Mouse (Mus musculus) hindbrain, embryonic 15.5 days (tissue): ENCODE results near the gene Epop. TPM values are rescaled to one million over a fixed set of nuclear protein-coding genes. Genes with fewer than 3 reads are reported as not detected.
A peak's percentile ranks its signal among the peaks of the same experiment; 100 is the strongest.

Source experiments
- ATAC-seq: fragments of 200-750 bp; cut with Nextera tagmentation; 2 replicates; pipeline ENCODE4 v1.8.0; 2017; ENCODE audit warnings: low read depth, moderate number of reproducible peaks, moderate TSS enrichment; ENCODE audit not compliant: low FRiP score
- H3K27ac ChIP-seq: fragments of 300-500 bp; sonication (generic); replicated peaks from 2 replicates; pipeline ENCODE4 v1.5.1; 2015; ENCODE audit warnings: mild to moderate bottlenecking, inconsistent platforms
- H3K27me3 ChIP-seq: fragments of 300-500 bp; sonication (generic); 2 replicates; pipeline ENCODE4 v1.6.1; 2015; ENCODE audit warnings: control low read depth, inconsistent platforms
- H3K36me3 ChIP-seq: fragments of 300-500 bp; sonication (generic); 2 replicates; pipeline ENCODE4 v1.6.1; 2015; ENCODE audit warnings: control low read depth, inconsistent platforms
- H3K4me1 ChIP-seq: fragments of 300-500 bp; sonication (generic); replicated peaks from 2 replicates; pipeline ENCODE4 v1.6.1; 2015; ENCODE audit warnings: control low read depth, inconsistent platforms
- H3K4me2 ChIP-seq: fragments of 300-500 bp; sonication (generic); 2 replicates; pipeline ENCODE4 v1.6.1; 2015; ENCODE audit warnings: moderate library complexity, mild to moderate bottlenecking, inconsistent platforms
- H3K4me3 ChIP-seq: fragments of 300-500 bp; sonication (generic); 2 replicates; pipeline ENCODE4 v1.5.1; 2015; ENCODE audit warnings: mild to moderate bottlenecking, inconsistent platforms
- H3K9ac ChIP-seq: fragments of 300-500 bp; sonication (generic); 2 replicates; pipeline ENCODE4 v1.6.1; 2015; ENCODE audit warnings: inconsistent platforms
- H3K9me3 ChIP-seq: fragments of 300-500 bp; sonication (generic); 2 replicates; pipeline ENCODE4 v1.6.1; 2016; ENCODE audit warnings: control low read depth, inconsistent platforms
- WGBS: fragments of 180-500 bp; shearing (Covaris S2); methylation state at CpG from one replicate; pipeline ENCODE4 v1.1.7; 2015; 5-methylcytosine and 5-hydroxymethylcytosine counted together
- polyA plus RNA-seq: library from polyadenylated mRNA; unstranded; fragments of >200 nt; fragmentation: Nextera tagmentation; extraction: Ambion mirVana; gene quantifications from 2 replicates; pipeline ENCODE4 v1.2.1, GENCODE M21; 2015

Gene Epop
- polyA plus RNA-seq, 1 experiment from 2014 or later, result 3.0 TPM

DNA sequence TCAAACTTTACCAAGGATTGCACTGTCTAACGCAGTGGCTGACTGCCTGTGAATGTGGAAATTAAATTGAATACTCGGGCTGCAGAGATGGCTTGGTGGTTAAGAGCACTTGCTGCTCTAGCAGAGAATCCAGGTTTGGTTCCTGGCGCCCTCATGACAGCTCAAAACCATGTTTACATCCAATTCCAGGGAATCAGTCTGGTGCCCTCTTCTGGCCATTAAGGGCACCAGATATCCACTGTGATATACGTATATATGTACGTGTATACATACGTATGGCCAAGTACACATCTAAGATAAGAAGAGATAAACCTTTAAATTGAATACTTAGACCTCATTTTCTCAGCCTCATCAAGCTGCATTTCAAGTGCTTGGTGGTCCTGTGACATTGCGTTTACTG is 36.7 kb upstream of the Epop start:
- peaks cover 19% of the 10 kb centered on the region for H3K36me3 ChIP-seq
- peaks cover 40% of the 10 kb centered on the region for H3K4me1 ChIP-seq

DNA sequence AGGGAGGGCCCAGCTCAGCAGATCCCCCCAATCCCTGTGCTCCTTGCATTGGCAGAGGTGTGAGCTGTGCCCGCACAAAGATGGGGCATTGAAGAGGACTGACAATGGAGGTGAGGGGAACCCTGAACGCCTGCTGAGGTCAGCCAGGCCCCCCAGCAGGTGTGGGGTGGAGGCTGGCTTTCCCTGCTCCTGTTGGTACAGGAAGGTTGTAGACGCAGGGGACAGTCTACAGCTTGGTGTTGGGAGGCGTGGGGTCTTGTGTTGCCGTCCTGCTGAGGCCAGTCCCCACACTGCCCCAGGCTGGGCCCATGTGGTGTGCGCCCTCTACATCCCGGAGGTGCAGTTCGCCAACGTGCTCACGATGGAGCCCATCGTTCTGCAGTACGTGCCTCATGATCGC is 35.9 kb upstream of the Epop start:
- 86% methylated on average over 13 of the region's 13 CpGs for WGBS
- Histone ChIP-seq H3K4me2 (peak overlapping the region; percentile 81), H3K27me3 (peaks cover 18% of the 10 kb centered on the region), H3K9me3 (no peaks in the 10 kb centered on the region), H3K27ac (no peak overlapping the region), H3K4me1 (peaks cover 46% of the 10 kb centered on the region), H3K9ac (no peak overlapping the region), H3K4me3 (peak overlapping the region; percentile 90; the same call in 1 of the 2 replicates), H3K36me3 (peaks cover 12% of the 10 kb centered on the region; the same call in 1 of the 2 replicates)
- ATAC-seq, result no peak

More for the DNA sequence above, 36.7 kb upstream of the Epop start:
- no peak overlapping the region for H3K4me2 ChIP-seq
- H3K27me3 ChIP-seq, result peaks cover 12% of the 10 kb centered on the region
- no peak overlapping the region for H3K9ac ChIP-seq
- no peak overlapping the region for H3K4me3 ChIP-seq
- H3K9me3 ChIP-seq, result no peaks in the 10 kb centered on the region
- no peak overlapping the region for H3K27ac ChIP-seq
- WGBS, result 89% methylated on average over 7 of the region's 7 CpGs
- no peak for ATAC-seq

DNA sequence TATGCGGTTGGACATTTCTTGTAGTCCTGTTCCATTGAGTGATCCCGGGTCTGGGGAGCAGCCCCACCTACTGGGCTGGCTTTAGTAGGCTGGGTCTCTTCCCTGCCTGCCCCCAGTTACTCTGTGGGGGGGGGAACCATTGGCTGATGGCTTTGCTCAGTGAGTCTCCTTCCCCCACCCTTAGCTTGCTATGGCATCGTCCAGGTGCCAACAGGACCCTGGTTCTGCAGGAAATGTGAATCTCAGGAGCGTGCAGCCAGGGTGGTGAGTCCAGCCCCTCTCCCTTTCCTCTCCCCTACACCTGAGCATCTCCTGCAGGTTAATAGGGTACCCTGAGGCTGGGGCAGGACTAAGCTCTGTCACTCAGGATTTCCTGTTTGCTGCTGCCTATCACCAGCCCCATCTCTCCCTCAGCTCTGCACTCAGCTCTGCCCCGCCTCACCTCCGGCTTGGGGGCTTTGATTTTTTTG is 35.3 kb upstream of the Epop start:
- Histone ChIP-seq H3K9me3 (no peaks in the 10 kb centered on the region), H3K4me3 (peak overlapping the region; percentile 90), H3K9ac (no peak overlapping the region), H3K27me3 (peaks cover 18% of the 10 kb centered on the region), H3K4me1 (peaks cover 48% of the 10 kb centered on the region), H3K36me3 (peaks cover 12% of the 10 kb centered on the region; the same call in 1 of the 2 replicates), H3K4me2 (peak overlapping the region; percentile 81), H3K27ac (no peak overlapping the region)
- 38% methylated on average over 6 of the region's 6 CpGs for WGBS
- ATAC-seq, result no peak

DNA sequence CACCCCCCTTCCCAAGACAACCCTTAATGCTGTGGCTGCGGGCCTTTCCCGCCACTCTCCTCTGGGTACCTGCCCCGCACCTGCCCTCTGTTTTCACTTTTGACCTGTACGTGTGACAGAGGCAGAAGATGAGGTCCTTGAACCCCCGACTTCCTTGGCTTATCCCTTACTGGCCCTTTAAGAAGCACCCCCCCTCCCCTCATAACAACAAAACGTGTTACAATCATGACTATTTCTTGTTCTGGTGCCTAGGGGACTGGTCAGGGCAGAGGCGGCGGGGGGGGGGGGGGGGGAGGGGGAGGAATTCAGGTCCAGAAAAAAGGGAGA is 34.8 kb upstream of the Epop start:
- Histone ChIP-seq H3K36me3 (peaks cover 9% of the 10 kb centered on the region; the same call in 1 of the 2 replicates), H3K4me3 (peak overlapping the region; percentile 90), H3K27me3 (peaks cover 18% of the 10 kb centered on the region), H3K9ac (peak overlapping the region; percentile 72), H3K9me3 (no peaks in the 10 kb centered on the region), H3K4me1 (peaks cover 49% of the 10 kb centered on the region), H3K27ac (no peak overlapping the region), H3K4me2 (peak overlapping the region; percentile 81)
- 0% methylated on average over 7 of the region's 8 CpGs for WGBS
- no peak for ATAC-seq

DNA sequence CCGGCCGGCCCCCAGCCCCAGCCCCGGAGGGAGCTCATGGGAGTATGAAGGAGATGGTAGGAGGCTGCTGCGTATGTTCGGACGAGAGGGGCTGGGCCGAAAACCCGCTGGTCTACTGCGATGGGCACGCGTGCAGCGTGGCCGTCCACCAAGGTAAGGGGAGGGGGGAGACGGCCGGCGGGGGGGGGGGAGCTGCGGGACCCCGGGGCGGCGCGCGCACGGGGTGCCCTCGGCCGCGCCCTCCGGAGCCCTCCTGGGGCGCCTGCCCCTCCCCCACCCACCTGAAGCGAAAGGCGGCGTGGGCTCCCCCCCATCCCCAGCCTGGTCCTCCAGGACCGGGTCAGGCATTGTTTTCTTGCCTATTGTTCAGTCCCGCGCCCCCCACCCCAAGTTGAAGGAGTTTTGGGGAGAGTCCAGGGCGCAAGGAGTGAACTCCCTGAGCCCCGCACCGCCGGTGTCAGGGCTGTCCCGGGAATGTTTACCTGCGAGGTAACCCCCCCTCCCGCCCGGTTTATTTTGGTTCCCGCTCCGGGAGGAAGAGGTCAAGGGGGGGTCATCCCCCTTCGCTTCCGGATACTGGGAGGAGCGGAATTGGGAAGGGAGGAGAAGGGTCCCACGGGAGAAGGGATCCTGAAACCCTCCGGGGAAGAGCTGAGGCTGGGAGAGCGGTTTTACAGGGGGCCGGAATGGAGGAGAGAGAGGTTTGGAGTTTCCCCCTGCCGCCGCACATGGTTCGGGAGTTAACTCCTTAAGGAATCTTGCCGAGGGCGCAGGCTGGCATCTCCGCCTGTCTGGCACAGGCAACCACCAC is 34.2 kb upstream of the Epop start:
- no peaks in the 10 kb centered on the region for H3K9me3 ChIP-seq
- 1% methylated on average over 31 of the region's 57 CpGs for WGBS
- H3K9ac ChIP-seq, result peak overlapping the region; percentile 72
- 0 out of 2 replicates have a peak, but pooled peaks cover 9% of the 10 kb centered on the region for H3K36me3 ChIP-seq
- H3K4me3 ChIP-seq, result peak overlapping the region; percentile 90
- ATAC-seq, result 0 out of 2 replicates have a peak, but pooled peaks have one; percentile 52
- peaks cover 50% of the 10 kb centered on the region for H3K4me1 ChIP-seq
- H3K27me3 ChIP-seq, result peaks cover 18% of the 10 kb centered on the region
- peak overlapping the region; percentile 81 for H3K4me2 ChIP-seq
- H3K27ac ChIP-seq, result peak overlapping the region; percentile 83

DNA sequence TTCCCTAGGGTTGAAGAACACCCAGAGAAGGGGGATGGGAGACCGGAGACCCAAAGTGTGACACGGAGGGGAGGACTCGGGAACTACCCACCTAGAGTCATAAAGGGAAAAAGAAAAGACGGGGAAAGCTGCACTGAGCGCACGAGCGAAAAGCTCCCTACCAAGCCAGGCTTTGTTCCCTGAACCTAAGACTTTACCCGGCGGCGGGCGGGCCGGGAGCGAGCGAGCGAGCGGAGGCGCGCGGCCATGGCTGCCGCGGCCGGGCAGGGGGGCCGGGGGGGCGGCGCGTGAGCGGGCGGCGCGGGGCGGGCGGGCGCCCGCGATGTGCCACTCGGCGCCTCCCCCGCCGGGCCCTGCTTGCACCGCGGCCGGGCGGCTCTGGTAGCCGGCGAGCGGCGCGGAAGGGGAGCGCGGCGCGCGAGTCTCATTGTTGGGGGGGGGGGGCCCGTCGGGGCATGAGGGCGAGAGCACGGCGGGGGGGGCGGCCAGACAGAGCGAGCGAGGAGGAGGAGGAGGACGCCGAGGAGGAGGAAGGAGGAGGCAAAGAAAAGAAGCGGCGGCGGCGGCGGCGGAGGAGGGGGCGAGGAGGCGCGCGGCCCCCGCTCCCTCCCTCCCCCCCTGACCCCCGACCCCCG is 33.5 kb upstream of the Epop start, which contains the start of gene Mllt6:
Mllt6 (plus strand) TSS at position 522 of the 635 bp plus-strand sequence.
- H3K4me1 ChIP-seq, result peaks cover 51% of the 10 kb centered on the region
- 0% methylated on average over 23 of the region's 76 CpGs for WGBS
- peak within 1 kb of the TSS; percentile 90 for H3K4me3 ChIP-seq
- H3K27me3 ChIP-seq, result peaks cover 18% of the 10 kb centered on the region
- no peaks in the 10 kb centered on the region for H3K9me3 ChIP-seq
- H3K9ac ChIP-seq, result peak within 1 kb of the TSS; percentile 72
- H3K4me2 ChIP-seq, result peak within 1 kb of the TSS; percentile 81
- ATAC-seq, result peak; percentile 72
- H3K27ac ChIP-seq, result peak within 1 kb of the TSS; percentile 83
- 0 out of 2 replicates have a peak, but pooled peaks cover 9% of the 10 kb centered on the region for H3K36me3 ChIP-seq

DNA sequence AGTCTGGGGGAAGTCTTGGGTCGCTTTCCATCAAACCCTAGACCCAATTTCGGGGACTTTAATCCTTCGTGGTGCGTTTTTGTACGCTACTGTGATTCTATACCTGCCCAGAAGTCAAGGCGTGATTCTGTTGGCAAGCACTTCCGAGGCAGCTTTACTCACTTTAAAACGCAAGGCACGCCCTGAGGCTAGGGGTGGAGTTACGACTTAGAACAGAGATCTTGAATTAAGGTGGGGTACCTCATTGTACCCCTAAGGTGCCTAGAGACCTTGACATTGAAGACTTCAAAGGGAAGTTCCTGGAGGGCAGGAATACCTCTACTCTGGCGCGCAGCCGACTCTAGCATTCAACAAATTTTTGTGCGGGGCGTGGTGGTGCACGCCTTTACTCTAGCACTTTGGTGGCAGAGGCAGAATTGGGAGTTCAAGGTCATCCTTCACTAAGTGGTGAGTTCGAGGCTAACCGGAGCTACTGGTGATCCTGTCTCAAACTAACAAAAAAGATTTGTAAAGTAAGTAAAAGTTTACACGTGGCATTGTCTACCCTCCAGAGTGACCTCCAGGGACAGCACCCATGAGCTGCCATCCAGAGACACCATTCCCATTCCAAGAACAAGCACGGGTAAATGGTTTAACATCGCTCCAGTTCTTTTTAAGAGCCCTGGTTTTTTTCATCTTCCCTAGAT is 32.8 kb upstream of the Epop start:
- Histone ChIP-seq H3K9me3 (no peaks in the 10 kb centered on the region), H3K4me3 (peak overlapping the region; percentile 90), H3K36me3 (0 out of 2 replicates have a peak, but pooled peaks cover 9% of the 10 kb centered on the region), H3K27me3 (peaks cover 18% of the 10 kb centered on the region), H3K4me2 (peak overlapping the region; percentile 81), H3K4me1 (peaks cover 51% of the 10 kb centered on the region), H3K9ac (peak overlapping the region; percentile 72; the same call in 1 of the 2 replicates), H3K27ac (no peak overlapping the region)
- no peak for ATAC-seq
- under 1% methylated on average over 21 of the region's 21 CpGs for WGBS

DNA sequence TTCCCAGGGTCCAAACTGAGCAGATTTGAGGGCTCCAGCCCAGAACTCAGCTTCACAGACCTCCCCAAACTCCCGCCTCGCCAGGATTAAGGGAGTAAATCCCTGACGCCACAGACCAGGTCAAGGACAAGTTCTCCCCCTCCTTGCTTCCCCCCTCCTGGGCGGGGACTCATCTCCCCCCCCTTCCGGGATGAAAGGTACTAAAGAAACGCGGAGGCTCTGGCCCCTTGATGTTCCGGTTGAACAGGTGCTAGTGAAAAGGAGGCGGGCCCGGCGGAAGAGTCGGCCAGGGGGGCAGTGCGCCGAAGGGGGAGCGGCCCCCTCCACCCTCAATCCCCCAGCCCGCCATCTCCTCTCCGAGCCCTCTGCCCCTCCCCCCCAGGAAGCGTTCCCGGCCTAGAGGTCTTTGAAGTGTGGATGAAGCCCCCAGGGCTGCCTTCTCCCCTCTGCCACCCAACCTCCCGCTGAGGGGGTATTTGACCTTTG is 32.2 kb upstream of the Epop start:
- WGBS, result under 1% methylated on average over 20 of the region's 20 CpGs
- H3K4me2 ChIP-seq, result peak overlapping the region; percentile 81
- H3K9ac ChIP-seq, result no peak overlapping the region
- no peak overlapping the region for H3K27ac ChIP-seq
- ATAC-seq, result no peak
- H3K27me3 ChIP-seq, result peaks cover 18% of the 10 kb centered on the region
- H3K9me3 ChIP-seq, result no peaks in the 10 kb centered on the region
- peaks cover 51% of the 10 kb centered on the region for H3K4me1 ChIP-seq
- 0 out of 2 replicates have a peak, but pooled peaks cover 6% of the 10 kb centered on the region for H3K36me3 ChIP-seq
- H3K4me3 ChIP-seq, result peak overlapping the region; percentile 90

DNA sequence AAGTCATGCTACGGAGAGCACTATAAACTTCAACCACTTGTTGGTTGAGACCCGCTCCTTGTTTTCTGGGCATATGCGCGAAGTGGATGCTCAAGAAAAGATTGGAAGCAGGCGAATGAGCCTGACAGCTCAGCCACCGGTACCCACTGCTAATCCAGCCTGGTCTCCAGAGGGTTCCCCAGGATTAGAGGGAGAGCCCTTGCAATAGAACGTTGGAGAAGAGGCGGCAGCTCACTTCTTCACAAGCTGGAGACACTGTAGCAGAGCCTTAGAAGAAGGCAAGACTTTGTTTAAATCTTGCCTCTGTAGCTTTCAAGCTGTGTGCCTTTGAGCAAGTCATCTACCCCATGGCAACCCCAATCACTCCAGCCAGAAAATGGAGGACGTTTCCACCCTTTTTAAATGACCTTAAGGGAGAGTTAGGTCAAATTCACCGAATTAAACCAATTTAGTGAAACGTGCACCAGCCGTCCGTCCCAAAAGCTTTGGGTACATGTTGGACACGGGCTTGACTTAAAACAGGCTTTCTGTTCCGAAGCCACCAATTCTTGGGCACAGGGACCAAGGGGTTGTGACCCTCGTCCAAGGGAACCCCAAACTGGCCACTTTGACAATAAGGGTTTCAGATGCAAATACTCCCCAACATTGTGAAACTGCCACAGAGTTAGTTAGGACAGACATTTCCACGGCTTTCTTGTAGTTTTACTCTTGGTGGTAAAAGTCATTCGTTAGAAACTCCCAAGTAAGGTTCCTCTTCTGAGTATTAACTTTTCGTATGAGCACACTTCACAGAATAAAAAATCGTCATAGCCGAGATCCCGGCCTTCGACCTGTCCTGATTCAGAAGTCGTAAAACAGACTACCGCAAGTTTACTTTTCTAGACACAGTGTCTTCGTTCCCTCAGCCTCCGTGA is 31.5 kb upstream of the Epop start:
- Histone ChIP-seq H3K36me3 (0 out of 2 replicates have a peak, but pooled peaks cover under 1% of the 10 kb centered on the region), H3K9ac (peak overlapping the region; percentile 75), H3K9me3 (no peaks in the 10 kb centered on the region), H3K4me3 (peak overlapping the region; percentile 90), H3K27me3 (peaks cover 18% of the 10 kb centered on the region), H3K4me2 (peak overlapping the region; percentile 81), H3K4me1 (peaks cover 51% of the 10 kb centered on the region), H3K27ac (no peak overlapping the region)
- ATAC-seq, result no peak
- WGBS, result 2% methylated on average over 27 of the region's 27 CpGs

DNA sequence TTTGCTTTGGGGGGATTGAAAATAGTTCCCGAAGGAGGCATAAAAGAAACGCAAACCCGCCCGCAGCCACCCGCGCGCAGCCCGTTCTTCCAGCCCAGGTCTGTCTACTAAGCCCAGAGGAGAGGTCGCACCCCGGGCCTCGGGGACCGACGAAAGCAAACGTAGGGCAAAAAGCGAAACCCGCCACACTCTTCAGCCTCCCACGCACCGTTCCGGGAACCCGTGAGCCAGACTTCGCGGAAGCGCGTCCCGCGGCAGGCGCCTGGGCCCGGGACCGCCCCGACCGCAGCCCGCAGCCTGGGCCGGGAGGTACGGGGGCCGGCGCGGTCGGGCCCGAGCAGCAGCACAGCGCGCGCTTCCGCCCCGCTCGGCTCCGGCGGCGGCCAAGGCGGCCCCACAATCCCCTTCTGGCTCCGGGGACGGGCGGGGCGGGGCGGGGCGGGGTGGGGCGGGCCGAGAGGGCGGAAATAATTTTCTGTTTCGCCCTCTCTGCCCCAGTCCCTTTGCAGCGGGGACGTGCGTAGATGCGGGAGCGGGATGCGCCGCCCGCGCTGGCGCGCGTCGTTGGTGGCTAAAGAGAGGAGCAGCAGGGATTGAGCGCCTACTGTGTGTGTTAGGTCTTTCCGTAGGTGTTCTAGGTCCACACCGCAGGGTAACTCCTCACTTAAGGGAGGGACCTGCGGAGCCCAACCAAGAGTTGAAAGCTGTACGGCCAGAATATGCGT is 30.6 kb upstream of the Epop start:
- peak overlapping the region; percentile 81 for H3K4me2 ChIP-seq
- peak; percentile 88 for ATAC-seq
- H3K4me1 ChIP-seq, result peaks cover 45% of the 10 kb centered on the region
- no peaks in the 10 kb centered on the region for H3K9me3 ChIP-seq
- WGBS, result under 1% methylated on average over 73 of the region's 78 CpGs
- H3K9ac ChIP-seq, result peak overlapping the region; percentile 75
- peaks cover 18% of the 10 kb centered on the region for H3K27me3 ChIP-seq
- peak overlapping the region; percentile 90 for H3K4me3 ChIP-seq
- no peaks in the 10 kb centered on the region for H3K36me3 ChIP-seq
- H3K27ac ChIP-seq, result peak overlapping the region; percentile 68
